Mouse (Mus musculus): ENCODE results near the gene Dock1.

Gene Dock1

GRCm38 (mm10) chr7:134670312-134671002, at the start of gene Dock1:
Gene Dock1, plus strand, starts transcription at chr7:134670654.
- no peak for DNase-seq (ENCODE audit: extremely low spot score, low read depth, low spot score)

DNA sequence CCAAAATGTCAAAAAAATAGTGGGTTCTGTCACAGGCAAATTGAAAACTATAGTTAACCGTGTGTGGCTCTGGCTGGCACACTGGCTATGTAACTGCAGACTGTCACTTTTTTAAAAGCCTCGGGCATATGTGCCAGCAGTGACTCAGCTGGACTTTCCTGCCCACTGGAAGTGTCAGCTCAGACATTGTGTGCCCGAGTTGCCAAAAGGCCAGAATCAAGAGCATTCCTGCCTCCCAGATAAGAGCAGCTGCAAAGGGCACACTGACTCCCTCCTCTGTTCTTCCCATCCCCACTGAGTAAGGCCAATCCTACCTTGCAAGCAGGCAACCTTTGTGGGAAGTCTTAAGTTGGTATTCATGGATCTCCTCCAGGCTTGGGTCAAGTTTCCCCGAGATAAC, 42.5 kb upstream of the Dock1 start:
- no peak for DNase-seq (ENCODE audit: extremely low spot score, low read depth, low spot score)

DNA sequence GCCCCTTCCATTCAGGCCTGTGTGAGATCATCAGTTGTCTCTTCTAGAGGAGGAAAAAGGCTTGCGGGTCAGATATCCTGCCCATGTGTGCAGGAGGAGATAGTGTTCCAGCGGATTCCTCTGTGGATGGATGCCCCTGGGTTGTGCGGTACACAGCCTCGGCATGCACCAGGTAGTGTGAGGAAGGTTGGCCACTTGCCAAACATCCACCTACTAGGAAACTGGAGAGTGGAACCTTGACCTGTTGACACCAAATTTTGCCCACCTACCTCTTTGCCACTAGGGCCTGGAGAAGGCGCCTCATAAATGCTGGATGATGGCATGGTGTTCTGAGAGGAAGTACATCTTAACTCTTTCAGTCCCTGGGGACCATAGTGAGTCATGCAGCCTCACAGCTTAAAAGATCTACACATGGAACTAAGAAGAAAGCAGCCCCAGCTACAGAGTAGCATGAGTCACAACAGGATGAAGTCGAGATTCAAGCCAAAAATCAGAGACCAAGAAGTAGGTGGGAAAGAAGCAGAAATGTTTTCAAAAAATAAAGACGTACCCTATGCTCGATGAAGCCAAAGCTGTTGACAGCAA, 20.1 kb upstream of the Dock1 start:
- DNase-seq (ENCODE audit: extremely low spot score, low read depth, low spot score) = no peak

- DNase-seq (ENCODE audit: extremely low spot score, low read depth, low spot score) = no peak
Observed at GRCm38 (mm10) chr7:134651071-134651470, 19.4 kb upstream of the Dock1 start.

GRCm38 (mm10) chr7:134663241-134663640, 7.2 kb upstream of the Dock1 start:
- no peak for DNase-seq (ENCODE audit: extremely low spot score, low read depth, low spot score)

DNA sequence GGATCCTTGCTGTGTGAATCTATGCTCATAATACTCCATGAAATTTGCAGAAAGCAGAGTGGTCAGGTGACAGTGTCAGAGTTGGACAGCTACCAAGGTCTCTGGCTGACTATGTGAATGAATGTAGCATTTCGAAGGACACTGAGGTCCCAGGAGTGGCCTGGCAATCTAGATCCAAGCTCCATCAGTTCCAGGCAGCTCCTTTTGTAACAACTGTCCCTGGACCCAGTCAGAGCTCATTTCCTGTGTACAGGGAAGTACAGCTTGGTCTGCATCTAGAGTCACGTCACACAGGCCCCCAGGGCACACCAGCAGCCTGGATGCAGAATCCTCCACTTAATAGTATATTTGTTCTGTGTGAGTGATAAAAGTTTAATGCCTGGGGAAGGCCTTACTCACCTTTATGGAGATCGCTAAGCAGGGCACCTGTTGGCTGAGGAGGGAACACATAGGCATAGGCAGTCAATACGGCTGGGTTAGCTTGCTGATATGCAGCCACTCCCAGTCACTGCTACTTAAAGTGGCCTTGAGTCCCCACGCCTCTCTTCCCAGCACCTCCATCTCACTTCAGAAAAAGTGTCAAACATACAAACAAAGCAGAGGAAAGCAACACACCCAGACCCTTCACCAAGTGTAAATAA, 4.7 kb upstream of the Dock1 start:
- no peak for DNase-seq (ENCODE audit: extremely low spot score, low read depth, low spot score)

GRCm38 (mm10) chr7:134667271-134667702, 3.2 kb upstream of the Dock1 start:
- DNase-seq (ENCODE audit: extremely low spot score, low read depth, low spot score) = no peak

- DNase-seq (ENCODE audit: extremely low spot score, low read depth, low spot score) = no peak
Observed at GRCm38 (mm10) chr7:134669474-134670311, 761 bp upstream of the Dock1 start.

- no peak for DNase-seq (ENCODE audit: extremely low spot score, low read depth, low spot score)
Observed at GRCm38 (mm10) chr7:134671003-134671461, 578 bp downstream of the Dock1 start.

GRCm38 (mm10) chr7:134671467-134671901, 1.0 kb downstream of the Dock1 start:
- DNase-seq (ENCODE audit: extremely low spot score, low read depth, low spot score) = no peak

DNA sequence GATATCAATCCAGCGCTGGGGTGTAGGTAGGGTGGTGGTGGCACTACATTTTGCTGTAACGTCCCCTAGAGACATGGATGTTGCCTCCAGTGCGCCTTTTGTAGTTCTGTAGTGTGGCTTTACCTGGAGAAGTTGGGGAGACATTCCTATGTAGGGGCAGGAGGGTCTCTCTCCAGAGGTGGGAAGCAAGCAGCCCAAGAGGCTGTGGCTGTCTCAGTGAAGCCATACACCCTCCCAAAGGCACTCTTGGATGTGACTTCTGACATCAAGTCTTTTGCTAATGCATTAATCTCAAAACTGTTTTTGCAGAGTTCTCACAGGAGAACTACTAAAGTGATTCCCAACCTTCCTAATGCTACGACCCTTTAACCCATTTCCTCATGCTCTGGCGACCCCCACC, 2.7 kb downstream of the Dock1 start:
- no peak for DNase-seq (ENCODE audit: extremely low spot score, low read depth, low spot score)

- DNase-seq (ENCODE audit: extremely low spot score, low read depth, low spot score) = no peak
Observed at GRCm38 (mm10) chr7:134673952-134674351, 3.5 kb downstream of the Dock1 start.

- no peak for DNase-seq (ENCODE audit: extremely low spot score, low read depth, low spot score)
Observed at GRCm38 (mm10) chr7:134677852-134678251, 7.4 kb downstream of the Dock1 start.

DNA sequence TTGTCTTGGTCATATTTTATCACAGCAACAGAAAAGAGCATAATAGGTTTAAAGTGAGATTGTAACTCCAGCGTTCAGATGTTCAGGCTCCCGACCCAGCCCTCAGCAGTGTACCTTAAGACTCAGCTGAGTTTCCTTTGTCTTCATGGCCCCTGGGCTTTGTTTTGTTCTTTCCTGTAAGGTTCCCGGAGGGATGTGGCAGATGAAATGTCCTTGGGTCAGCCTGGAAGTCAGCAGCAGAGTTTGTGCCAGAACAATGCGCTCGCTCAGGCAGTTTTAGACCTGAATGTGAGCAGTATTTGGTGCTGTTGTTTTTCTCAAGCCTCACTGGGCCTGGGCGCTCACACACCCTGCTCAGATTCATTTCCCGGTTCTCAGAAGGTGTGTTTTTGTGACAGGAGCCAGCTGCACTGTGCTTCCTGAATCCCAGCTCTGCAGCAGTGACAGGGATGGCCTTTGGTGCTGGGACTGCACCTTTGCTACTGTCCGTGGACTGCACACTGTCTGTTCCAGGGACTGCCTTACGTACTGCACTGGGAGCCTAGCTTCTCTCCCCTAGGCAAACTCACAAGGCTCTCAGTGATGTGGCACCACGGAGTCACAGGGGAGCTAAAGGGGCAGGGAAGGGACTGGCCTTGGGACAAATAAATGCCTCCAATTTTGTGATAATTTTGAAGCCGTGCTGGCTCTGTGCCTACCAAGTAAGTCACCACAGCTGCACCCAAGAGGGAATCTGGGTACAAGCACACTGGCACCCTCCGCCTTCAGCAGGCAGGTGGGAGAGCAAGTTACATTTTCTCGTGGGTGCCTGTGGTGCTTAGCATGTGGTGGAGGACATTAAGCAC, 9.1 kb downstream of the Dock1 start:
- DNase-seq (ENCODE audit: extremely low spot score, low read depth, low spot score) = no peak

DNA sequence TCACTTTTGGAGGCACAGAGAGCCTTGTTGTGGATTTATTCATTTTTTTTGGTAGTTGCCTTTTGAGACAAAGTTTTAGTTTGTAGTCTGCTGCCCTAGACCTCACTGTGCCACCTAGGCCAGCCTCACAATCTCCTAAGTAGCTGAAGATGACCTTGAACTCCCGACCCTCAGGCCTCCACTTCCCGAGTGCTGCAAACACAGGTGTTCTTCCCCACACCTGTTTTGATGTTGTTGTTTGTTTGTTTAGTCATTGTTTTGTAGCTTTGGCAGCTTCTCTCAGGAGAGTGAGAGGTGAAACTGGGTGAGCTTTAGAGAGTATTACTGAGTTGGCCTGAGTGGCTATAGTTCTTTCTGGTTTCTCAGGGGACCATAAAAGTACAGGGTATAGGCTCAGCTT, 9.7 kb downstream of the Dock1 start:
- DNase-seq (ENCODE audit: extremely low spot score, low read depth, low spot score) = no peak

DNA sequence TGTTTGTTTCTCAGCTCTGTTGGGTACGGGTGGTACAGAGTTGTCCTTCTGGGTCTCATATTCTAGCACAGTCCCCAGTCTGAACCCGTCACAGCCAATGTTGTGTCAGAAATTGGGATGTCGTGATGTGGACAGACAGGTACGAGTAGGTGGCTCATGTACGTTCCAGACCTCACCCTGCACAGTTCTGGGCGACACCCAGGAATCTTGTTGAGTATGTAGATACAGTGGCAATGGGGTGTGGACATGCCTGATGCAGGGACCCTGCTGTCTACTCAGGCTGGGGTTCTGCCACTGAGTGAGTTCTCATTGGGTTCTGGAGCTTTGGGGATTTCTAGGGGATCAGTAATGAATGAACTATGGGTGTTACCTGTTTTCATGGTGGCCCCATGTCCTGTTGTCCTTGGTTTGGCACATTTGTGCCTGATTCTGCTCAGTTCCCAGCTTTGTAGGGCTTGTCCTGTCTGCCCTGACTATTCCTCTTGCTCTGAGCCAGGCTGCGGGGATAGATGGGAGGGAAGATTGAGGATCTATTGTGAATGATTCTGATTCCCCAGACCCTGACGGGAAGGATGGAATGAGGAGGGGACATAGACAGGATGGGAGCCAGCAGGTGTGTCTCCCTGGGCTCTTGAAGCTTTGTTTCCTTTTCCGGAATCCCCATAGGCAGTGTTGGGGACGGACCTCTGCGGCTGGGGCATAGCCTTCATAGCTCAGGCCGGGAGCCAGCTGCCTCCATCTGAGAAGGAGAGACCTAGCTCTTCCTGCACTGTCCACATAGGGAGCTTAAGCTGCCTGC, 11.5 kb downstream of the Dock1 start:
- no peak for DNase-seq (ENCODE audit: extremely low spot score, low read depth, low spot score)

- peak; percentile 47 for DNase-seq (ENCODE audit: extremely low spot score, low read depth, low spot score)
Observed at GRCm38 (mm10) chr7:134688332-134688731, 17.9 kb downstream of the Dock1 start.

- no peak for DNase-seq (ENCODE audit: extremely low spot score, low read depth, low spot score)
Observed at GRCm38 (mm10) chr7:134690118-134690517, 19.7 kb downstream of the Dock1 start.

GRCm38 (mm10) chr7:134690806-134691205, 20.4 kb downstream of the Dock1 start:
- no peak for DNase-seq (ENCODE audit: extremely low spot score, low read depth, low spot score)

DNA sequence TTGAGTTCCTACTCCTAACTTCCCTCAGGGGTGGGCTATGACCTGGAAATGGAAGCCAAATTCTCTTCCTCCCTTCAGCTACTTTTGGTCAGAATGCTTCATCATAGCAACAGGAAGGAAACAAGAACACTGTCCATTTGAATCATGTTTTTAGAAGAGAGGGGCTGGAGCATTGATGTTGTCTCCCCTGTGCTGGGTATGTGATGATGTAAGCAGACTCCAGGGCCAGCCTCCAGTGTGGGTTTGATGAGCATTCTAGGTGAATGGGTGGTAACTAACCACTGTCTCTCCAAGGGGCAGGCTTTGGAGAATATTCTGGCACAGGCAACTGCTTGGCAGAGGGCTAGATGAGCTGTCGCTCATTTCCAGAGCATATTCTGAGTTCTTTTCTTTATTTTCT, 22.9 kb downstream of the Dock1 start:
- no peak for DNase-seq (ENCODE audit: extremely low spot score, low read depth, low spot score)
